Mouse (Mus musculus) WW6 (cell line): Measurements from ENCODE around the gene Olfr1141.

Experiments used
- DNase-seq: peaks from one replicate; pipeline ENCODE4 v3.0.0-alpha.2; 2013; ENCODE audit warnings: low read depth, low spot score

The Olfr1141 gene

GRCm38 (mm10) chr2:87753891-87754290 lies at the start of gene Olfr1141:
Olfr1141 (minus strand) TSS chr2:87753991.
- DNase-seq, result no peak

DNA sequence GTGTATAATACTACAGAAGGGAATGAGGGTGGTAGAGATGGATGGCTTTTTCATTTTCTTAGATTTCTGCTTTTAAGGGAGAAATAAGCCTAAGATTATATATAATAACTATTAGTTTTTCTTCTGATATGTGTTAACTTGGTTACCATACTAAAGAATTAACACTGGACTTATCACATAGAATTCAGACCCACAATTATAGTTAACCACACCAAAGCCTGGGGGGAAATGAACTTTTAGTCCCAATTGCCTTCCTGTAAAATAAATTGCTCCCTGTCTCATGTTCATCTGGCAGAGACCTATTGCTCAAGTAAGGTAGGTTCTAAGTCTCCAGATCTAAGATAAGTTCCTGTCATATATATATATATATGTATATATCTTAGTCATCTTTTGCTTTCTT lies 46.5 kb upstream of the Olfr1141 start, which contains the start of gene Olfr1143:
Olfr1143 (plus strand) TSS at position 301 of the 400 bp plus-strand sequence.
- no peak for DNase-seq

DNA sequence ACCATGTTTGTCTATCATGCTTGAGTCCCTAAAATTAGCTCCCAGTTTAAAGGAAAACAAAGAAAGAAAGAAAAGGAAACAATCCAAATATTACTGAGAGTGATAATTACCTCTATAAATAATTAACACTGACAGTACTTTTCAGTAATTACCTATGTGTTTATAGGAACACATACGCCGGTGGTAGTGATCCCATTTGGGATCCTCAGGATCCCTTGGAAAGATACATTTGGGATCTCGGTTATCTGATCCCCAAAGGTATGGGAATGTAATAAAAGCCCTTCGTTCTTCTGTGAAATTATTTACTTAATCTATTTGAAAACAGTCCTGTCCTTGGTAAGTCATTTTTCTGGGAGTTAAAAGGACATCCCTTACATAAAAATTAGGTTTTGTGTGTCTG lies 25.4 kb upstream of the Olfr1141 start, which contains the start of gene Olfr152:
Olfr152 (plus strand) TSS at position 301 of the 400 bp plus-strand sequence.
- no peak for DNase-seq

- no peak for DNase-seq
Measured at GRCm38 (mm10) chr2:87776143-87776542, 22.4 kb upstream of the Olfr1141 start.

DNA sequence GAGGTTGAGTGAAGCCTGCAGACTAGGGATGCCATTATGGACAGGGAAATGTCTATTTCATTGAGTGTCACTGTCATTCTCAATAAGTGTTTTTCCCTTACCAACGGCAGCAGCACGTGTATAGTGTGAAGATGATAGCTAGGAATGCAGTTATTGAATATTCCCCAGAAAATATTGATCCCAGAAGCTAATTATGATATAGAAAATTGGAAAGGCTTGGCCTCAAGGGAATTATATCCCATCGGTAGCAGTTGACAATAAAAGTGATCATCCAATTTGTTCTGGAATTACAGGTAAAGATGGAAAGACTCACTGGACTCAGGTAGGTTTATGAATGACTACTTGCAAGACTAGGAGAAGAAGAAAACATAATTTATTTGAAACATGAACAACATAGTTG lies 10.3 kb downstream of the Olfr1141 start, which contains the start of gene Olfr1140:
Olfr1140 (plus strand) TSS at position 301 of the 400 bp plus-strand sequence.
- DNase-seq, result no peak

GRCm38 (mm10) chr2:87739878-87740277 lies 13.9 kb downstream of the Olfr1141 start, which contains the start of gene Olfr1138:
Olfr1138 (minus strand) TSS chr2:87739978.
- no peak for DNase-seq

- DNase-seq, result no peak
Measured at GRCm38 (mm10) chr2:87713079-87713478, 40.7 kb downstream of the Olfr1141 start, which contains the start of gene Olfr1137. Olfr1137 (minus strand) TSS chr2:87713179.
